ENCODE assay signal across 29 mouse cellular contexts in the genomic region with DNA sequence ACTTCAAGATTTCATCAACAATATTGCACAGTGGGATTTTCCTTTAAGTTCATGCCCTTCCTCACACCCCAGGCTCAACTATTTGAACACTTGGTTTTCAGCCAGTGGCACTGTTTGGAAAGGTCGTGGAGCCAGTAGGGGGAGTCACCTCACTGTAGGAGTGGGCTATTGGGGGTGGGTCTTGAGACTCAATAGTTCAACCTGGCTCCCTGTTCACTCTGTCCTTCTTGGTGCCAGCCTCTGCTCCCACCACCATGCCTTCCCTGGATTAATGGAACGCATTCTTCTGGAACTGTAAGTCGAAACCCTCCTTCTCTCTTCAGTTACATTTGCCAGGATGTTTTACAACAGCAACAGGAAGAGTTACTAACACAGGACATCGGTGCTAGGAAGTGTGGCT. TPM values are rescaled to one million over a fixed set of nuclear protein-coding genes. Genes with fewer than 3 reads are reported as not detected.
"Had no signal": no experiment of that assay in that cellular context is flagged by ENCODE, and none has a peak within 500 bp of the region (broad histone marks: within the 10 kb centered on the region; RNA-seq: fewer than 3 reads in every experiment).

No protein-coding gene starts in this region.

- H3K9ac ChIP-seq: limb, embryonic 13.5 days; liver, embryonic 12.5 days; liver, embryonic 15.5 days; lung, embryonic 15.5 days; midbrain, embryonic 13.5 days; neural tube, embryonic 13.5 days had no signal

- DNase-seq: kidney, adult 18-20 months; kidney, postnatal 36 days; liver; lung, adult 18-20 months; lung, postnatal 10 days; lung, postnatal 36 days; retina, postnatal 1 day; right cerebral cortex, postnatal 25 days; thymus, adult 18-20 months; thymus, postnatal 36 days had no signal

- H3K27me3 ChIP-seq: limb, embryonic 13.5 days; liver, embryonic 12.5 days; liver, embryonic 15.5 days; lung, embryonic 15.5 days; midbrain, embryonic 13.5 days; neural tube, embryonic 13.5 days had no signal

- H3K9me3 ChIP-seq: limb, embryonic 10.5 days; limb, embryonic 13.5 days; liver, embryonic 12.5 days; liver, embryonic 15.5 days; lung, embryonic 15.5 days; midbrain, embryonic 13.5 days; neural tube, embryonic 13.5 days had no signal

- H3K4me1 ChIP-seq: limb, embryonic 10.5 days; liver, embryonic 12.5 days; liver, embryonic 15.5 days; lung, embryonic 15.5 days; megakaryocyte, embryonic 14.5 days had no signal

- ATAC-seq: intestine, embryonic 16.5 days; liver, embryonic 12.5 days; midbrain, embryonic 13.5 days; midbrain, embryonic 16.5 days had no signal

- H3K4me2 ChIP-seq: limb, embryonic 13.5 days; liver, embryonic 12.5 days; liver, embryonic 15.5 days; lung, embryonic 15.5 days; midbrain, embryonic 13.5 days; neural tube, embryonic 13.5 days had no signal

- H3K27ac ChIP-seq: limb, embryonic 10.5 days; limb, embryonic 13.5 days; liver, embryonic 12.5 days; liver, embryonic 15.5 days; lung, embryonic 15.5 days; midbrain, embryonic 10.5 days; midbrain, embryonic 13.5 days; neural tube, embryonic 13.5 days had no signal

- H3K4me3 ChIP-seq: limb, embryonic 10.5 days; limb, embryonic 13.5 days; liver, embryonic 12.5 days; liver, embryonic 15.5 days; lung, embryonic 15.5 days; megakaryocyte, embryonic 14.5 days; midbrain, embryonic 10.5 days; midbrain, embryonic 13.5 days; myocyte; neural tube, embryonic 13.5 days had no signal

- H3K36me3 ChIP-seq: limb, embryonic 10.5 days; limb, embryonic 13.5 days; liver, embryonic 12.5 days; liver, embryonic 15.5 days; lung, embryonic 15.5 days; midbrain, embryonic 10.5 days; midbrain, embryonic 13.5 days; neural tube, embryonic 13.5 days had no signal

RNA-seq across cellular contexts. Expression of a gene that starts 42.9 kb away (rescaled TPM):
- total RNA-seq: layer of hippocampus, adult 8-10 months; layer of hippocampus, postnatal 10 days; left cerebral cortex, adult 8-10 months; left cerebral cortex, postnatal 14 days; monocyte, adult 5-6 weeks had no signal
- polyA plus RNA-seq: intestine, embryonic 16.5 days; limb, embryonic 10.5 days; liver, embryonic 12.5 days; liver, embryonic 15.5 days; midbrain, embryonic 10.5 days; midbrain, embryonic 13.5 days; midbrain, embryonic 16.5 days; myocyte; neural tube, embryonic 13.5 days; stomach, embryonic 16.5 days; testis, adult 2 months had no signal
